Mouse (Mus musculus): ENCODE data around the gene Elk3. TPM values are rescaled to one million over a fixed set of nuclear protein-coding genes. Genes with fewer than 3 reads are reported as not detected.

Gene Elk3
- polyA plus RNA-seq, 1 experiment, result 86.5 TPM

DNA sequence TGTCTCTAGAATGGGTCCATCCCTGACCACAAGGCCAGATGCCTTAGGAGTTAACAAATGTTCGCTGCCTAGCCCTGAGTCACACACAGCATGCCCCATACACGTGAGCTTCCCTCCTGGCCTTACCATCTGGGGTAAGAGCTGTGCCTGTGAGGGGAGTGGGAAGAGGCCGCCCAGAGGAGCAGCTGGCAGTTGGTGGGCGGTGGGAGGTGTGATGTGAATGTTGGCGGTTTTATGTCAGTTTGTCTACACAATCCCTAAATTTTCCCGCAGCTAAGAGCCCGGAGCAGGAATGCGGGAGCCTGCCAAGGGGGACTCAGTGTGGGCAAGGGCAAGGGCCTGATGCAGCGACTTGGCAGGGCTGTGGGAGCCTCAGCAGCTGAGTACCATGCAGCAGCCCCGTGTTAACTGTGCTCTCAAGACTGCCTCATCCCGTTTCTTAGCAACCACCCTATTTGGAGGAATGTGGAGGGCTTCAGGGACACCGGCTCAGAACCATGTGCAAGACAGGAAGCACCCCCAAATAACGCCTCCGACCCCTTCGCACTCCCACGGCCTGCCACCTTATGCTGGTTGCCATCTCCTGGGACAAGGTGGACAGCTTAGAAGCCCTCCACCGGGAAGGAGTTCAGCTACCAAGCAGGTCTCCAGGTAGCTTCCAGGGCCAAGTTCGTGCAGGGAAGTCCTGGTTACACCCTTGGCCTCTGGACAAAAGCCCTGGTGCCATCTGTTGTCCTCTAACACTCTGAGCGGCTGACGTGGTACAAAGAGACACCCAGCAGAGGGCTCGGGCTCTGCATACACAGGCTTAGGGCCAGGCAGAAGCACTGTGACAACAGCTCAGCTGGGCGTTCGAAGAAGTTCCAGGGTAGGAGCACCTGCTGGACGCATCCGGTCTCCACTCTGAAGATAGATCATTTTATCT, 35.5 kb downstream of the Elk3 start:
- H3K27ac ChIP-seq (ENCODE audit: insufficient read depth, low read length), result 0 out of 2 replicates have a peak overlapping the region, but pooled peaks have one; percentile 45
- TF ChIP-seq CTCF (IDR thresholded peaks at IDR 0.05; ENCODE audit: borderline replicate concordance, insufficient read depth, low read length), result no peak
- TF ChIP-seq POLR2A (IDR thresholded peaks at IDR 0.05; ENCODE audit: low read depth, low read length), result no peak
- peaks cover 11% of the 10 kb centered on the region for H3K4me1 ChIP-seq (ENCODE audit: control insufficient read depth, insufficient read depth, low read length)
- H3K4me3 ChIP-seq (ENCODE audit: insufficient read depth, low read length), result no peak overlapping the region

DNA sequence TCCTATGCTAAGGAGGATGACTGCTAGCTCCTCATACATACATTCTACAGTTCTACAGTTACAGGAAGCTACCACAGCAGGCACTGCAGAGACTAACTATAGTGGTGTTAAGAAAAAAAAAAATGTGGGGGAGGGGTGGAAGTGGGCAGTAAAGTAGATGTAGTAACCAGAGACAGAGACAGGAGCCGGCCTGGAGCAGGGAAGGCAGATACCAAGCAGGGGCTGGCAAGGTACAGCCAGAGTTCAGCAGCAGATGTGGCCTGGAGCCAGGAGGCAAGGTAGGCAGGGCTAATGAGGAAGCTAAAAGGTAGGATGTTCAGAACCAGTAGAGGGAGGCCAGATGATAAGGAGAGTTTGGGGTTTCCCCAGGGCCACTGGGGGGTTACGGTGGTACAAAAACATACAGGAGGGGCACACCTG, 36.6 kb downstream of the Elk3 start:
- H3K4me1 ChIP-seq (ENCODE audit: control insufficient read depth, insufficient read depth, low read length), result peaks cover 11% of the 10 kb centered on the region
- TF ChIP-seq POLR2A (IDR thresholded peaks at IDR 0.05; ENCODE audit: low read depth, low read length), result no peak
- no peak for TF ChIP-seq CTCF (IDR thresholded peaks at IDR 0.05; ENCODE audit: borderline replicate concordance, insufficient read depth, low read length)
- no peak overlapping the region for H3K4me3 ChIP-seq (ENCODE audit: insufficient read depth, low read length)
- H3K27ac ChIP-seq (ENCODE audit: insufficient read depth, low read length), result peak overlapping the region; percentile 45

GRCm38 (mm10) chr10:93272986-93273982, 37.7 kb downstream of the Elk3 start:
- TF ChIP-seq POLR2A (IDR thresholded peaks at IDR 0.05; ENCODE audit: low read depth, low read length), result no peak
- no peak for TF ChIP-seq CTCF (IDR thresholded peaks at IDR 0.05; ENCODE audit: borderline replicate concordance, insufficient read depth, low read length)
- Histone ChIP-seq H3K4me3 (ENCODE audit: insufficient read depth, low read length) (no peak overlapping the region), H3K4me1 (ENCODE audit: control insufficient read depth, insufficient read depth, low read length) (peaks cover 11% of the 10 kb centered on the region), H3K27ac (ENCODE audit: insufficient read depth, low read length) (peak overlapping the region; percentile 78)

DNA sequence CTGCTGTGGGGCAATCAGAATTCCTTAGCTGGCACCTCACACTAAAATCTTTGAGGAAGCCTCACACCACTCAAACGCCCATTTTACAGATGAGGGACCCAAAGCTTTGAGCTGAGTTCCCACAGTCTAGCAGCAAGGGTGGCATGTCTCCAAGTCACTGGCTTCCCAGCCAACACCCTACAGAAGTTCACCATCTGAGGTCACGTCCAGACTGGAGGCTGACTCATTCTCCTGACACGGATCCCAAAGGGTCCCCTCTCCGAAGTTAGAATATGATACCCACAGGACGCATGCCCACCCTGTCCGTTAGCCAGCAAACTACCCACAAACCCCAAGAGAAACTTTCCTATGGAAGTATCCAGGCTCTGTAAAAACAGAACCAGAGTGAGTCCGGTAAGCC, 39.1 kb downstream of the Elk3 start:
- TF ChIP-seq POLR2A (IDR thresholded peaks at IDR 0.05; ENCODE audit: low read depth, low read length), result no peak
- TF ChIP-seq CTCF (IDR thresholded peaks at IDR 0.05; ENCODE audit: borderline replicate concordance, insufficient read depth, low read length), result no peak
- no peak overlapping the region for H3K4me3 ChIP-seq (ENCODE audit: insufficient read depth, low read length)
- H3K27ac ChIP-seq (ENCODE audit: insufficient read depth, low read length), result peak overlapping the region; percentile 78
- H3K4me1 ChIP-seq (ENCODE audit: control insufficient read depth, insufficient read depth, low read length), result peaks cover 11% of the 10 kb centered on the region

DNA sequence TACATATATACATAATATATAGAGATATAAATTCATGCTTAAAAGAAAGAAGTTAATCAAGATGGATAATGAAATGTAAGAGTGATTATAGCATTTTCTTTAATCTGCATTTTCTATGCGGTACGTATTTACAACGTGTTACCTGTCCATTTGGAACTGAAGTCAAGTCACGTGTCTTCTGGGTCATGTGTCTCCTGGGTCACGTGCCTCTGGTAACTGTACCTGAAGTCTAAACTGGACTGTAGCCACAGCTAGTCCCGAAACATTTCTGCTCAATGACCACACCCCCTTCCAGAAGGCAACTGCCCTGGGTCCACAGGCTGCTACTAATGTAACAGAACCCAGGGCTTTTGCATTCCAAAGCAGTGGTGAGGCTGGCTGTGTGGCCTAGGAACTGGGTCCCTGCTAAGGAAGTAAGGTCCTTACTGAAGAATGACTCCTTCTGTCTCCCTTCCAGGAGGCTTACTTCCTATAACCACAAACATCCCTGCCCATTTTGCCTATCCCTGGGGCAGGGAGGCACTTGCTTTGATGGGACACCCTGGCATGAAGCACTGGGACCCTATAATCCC, 40.0 kb downstream of the Elk3 start:
- Histone ChIP-seq H3K4me3 (ENCODE audit: insufficient read depth, low read length) (no peak overlapping the region), H3K4me1 (ENCODE audit: control insufficient read depth, insufficient read depth, low read length) (peaks cover 11% of the 10 kb centered on the region), H3K27ac (ENCODE audit: insufficient read depth, low read length) (no peak overlapping the region; the same call in 1 of the 2 replicates)
- TF ChIP-seq CTCF (IDR thresholded peaks at IDR 0.05; ENCODE audit: borderline replicate concordance, insufficient read depth, low read length) (no peak), POLR2A (IDR thresholded peaks at IDR 0.05; ENCODE audit: low read depth, low read length) (no peak)

DNA sequence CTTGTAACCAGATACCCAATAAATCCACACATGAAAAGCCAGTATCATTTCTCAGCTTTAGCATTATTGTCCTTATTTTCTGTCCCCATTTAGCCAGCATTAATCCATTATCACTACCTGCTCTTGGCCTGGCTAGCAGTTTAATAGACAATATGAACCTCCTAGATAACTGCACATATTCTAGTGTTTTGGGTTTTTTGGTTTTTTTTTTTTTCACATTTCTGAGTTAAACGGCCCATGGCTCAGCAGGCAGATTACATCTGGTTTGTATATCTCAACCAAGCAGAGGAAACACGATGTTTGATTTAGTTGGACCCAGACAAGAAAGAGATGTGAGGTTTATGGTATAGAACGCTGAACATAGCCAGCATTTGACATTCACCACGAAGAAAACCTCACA, 41.2 kb downstream of the Elk3 start:
- no peak overlapping the region for H3K27ac ChIP-seq (ENCODE audit: insufficient read depth, low read length)
- H3K4me3 ChIP-seq (ENCODE audit: insufficient read depth, low read length), result no peak overlapping the region
- H3K4me1 ChIP-seq (ENCODE audit: control insufficient read depth, insufficient read depth, low read length), result peaks cover 11% of the 10 kb centered on the region
- TF ChIP-seq CTCF (IDR thresholded peaks at IDR 0.05; ENCODE audit: borderline replicate concordance, insufficient read depth, low read length) (no peak), POLR2A (IDR thresholded peaks at IDR 0.05; ENCODE audit: low read depth, low read length) (no peak)

GRCm38 (mm10) chr10:93268339-93268738, 42.6 kb downstream of the Elk3 start:
- no peak for TF ChIP-seq POLR2A (IDR thresholded peaks at IDR 0.05; ENCODE audit: low read depth, low read length)
- TF ChIP-seq CTCF (IDR thresholded peaks at IDR 0.05; ENCODE audit: borderline replicate concordance, insufficient read depth, low read length), result no peak
- H3K27ac ChIP-seq (ENCODE audit: insufficient read depth, low read length), result no peak overlapping the region
- H3K4me1 ChIP-seq (ENCODE audit: control insufficient read depth, insufficient read depth, low read length), result peaks cover 9% of the 10 kb centered on the region
- H3K4me3 ChIP-seq (ENCODE audit: insufficient read depth, low read length), result no peak overlapping the region

- TF ChIP-seq CTCF (IDR thresholded peaks at IDR 0.05; ENCODE audit: borderline replicate concordance, insufficient read depth, low read length), result no peak
- H3K4me3 ChIP-seq (ENCODE audit: insufficient read depth, low read length), result no peak overlapping the region
- peaks cover 7% of the 10 kb centered on the region for H3K4me1 ChIP-seq (ENCODE audit: control insufficient read depth, insufficient read depth, low read length)
- no peak overlapping the region for H3K27ac ChIP-seq (ENCODE audit: insufficient read depth, low read length)
These were observed 43.4 kb downstream of the Elk3 start for GRCm38 (mm10) chr10:93267509-93267908.

- Histone ChIP-seq H3K27ac (ENCODE audit: insufficient read depth, low read length) (no peak overlapping the region), H3K4me1 (ENCODE audit: control insufficient read depth, insufficient read depth, low read length) (0 out of 2 replicates have a peak, but pooled peaks cover 10% of the 10 kb centered on the region), H3K4me3 (ENCODE audit: insufficient read depth, low read length) (no peak overlapping the region)
- no peak for TF ChIP-seq POLR2A (IDR thresholded peaks at IDR 0.05; ENCODE audit: low read depth, low read length)
- no peak for TF ChIP-seq CTCF (IDR thresholded peaks at IDR 0.05; ENCODE audit: borderline replicate concordance, insufficient read depth, low read length)
These were observed 44.4 kb downstream of the Elk3 start for GRCm38 (mm10) chr10:93266521-93266920.
